Mouse (Mus musculus) liver, embryonic 16.5 days (tissue): ENCODE results near the gene Gm17190. TPM values are rescaled to one million over a fixed set of nuclear protein-coding genes. Genes with fewer than 3 reads are reported as not detected.

Source experiments
- polyA plus RNA-seq: library from polyadenylated mRNA; unstranded; fragments of >200 nt; fragmentation: Nextera tagmentation; extraction: Ambion mirVana; gene quantifications from 2 replicates; pipeline ENCODE4 v1.2.1, GENCODE M21; 2015

The Gm17190 gene
- polyA plus RNA-seq, 1 experiment from 2014 or later: not detected

Other genes starting within 250 kb of the Gm17190 start
- 19.3 and 20.3 TPM in 2 replicates for gene Iqgap2, start 190.1 kb upstream of the Gm17190 start, polyA plus RNA-seq
- 4.1 and 4.9 TPM in 2 replicates for gene Gm20075, start 678 bp upstream of the Gm17190 start, polyA plus RNA-seq
- 0.13 and 0.18 TPM in 2 replicates for gene Sv2c, start 50.5 kb downstream of the Gm17190 start, polyA plus RNA-seq